Mouse (Mus musculus): ENCODE results near the gene Syt12.

Gene Syt12

GRCm38 (mm10) chr19:4447445-4447844, 29.8 kb downstream of the Syt12 start:
- no peak for DNase-seq (ENCODE audit: low spot score in 2 of 2)

- DNase-seq (ENCODE audit: low spot score in 2 of 2), result no peak
Observed at GRCm38 (mm10) chr19:4446661-4447420, 30.4 kb downstream of the Syt12 start.

GRCm38 (mm10) chr19:4442408-4442807, 34.8 kb downstream of the Syt12 start:
- DNase-seq (ENCODE audit: low spot score in 2 of 2), result peak in 1 of 2 experiments; percentile 68

- DNase-seq (ENCODE audit: low spot score in 2 of 2), result no peak
Observed at GRCm38 (mm10) chr19:4441621-4442161, 35.6 kb downstream of the Syt12 start.

- DNase-seq (ENCODE audit: low spot score in 2 of 2), result peak in 1 of 2 experiments; percentile 55
Observed at GRCm38 (mm10) chr19:4441090-4441591, 36.1 kb downstream of the Syt12 start.

GRCm38 (mm10) chr19:4440222-4440621, 37.0 kb downstream of the Syt12 start:
- no peak for DNase-seq (ENCODE audit: low spot score in 2 of 2)

GRCm38 (mm10) chr19:4439161-4439801, 38.0 kb downstream of the Syt12 start, which contains the start of gene Rhod:
Gene Rhod (minus strand): TSS chr19:4439432.
- no peak for DNase-seq (ENCODE audit: low spot score in 2 of 2)

GRCm38 (mm10) chr19:4438791-4439160, 38.5 kb downstream of the Syt12 start:
- no peak for DNase-seq (ENCODE audit: low spot score in 2 of 2)

- DNase-seq (ENCODE audit: low spot score in 2 of 2), result no peak
Observed at GRCm38 (mm10) chr19:4437886-4438285, 39.4 kb downstream of the Syt12 start.

- no peak for DNase-seq (ENCODE audit: low spot score in 2 of 2)
Observed at GRCm38 (mm10) chr19:4436254-4436653, 41.0 kb downstream of the Syt12 start.

GRCm38 (mm10) chr19:4434999-4435398, 42.2 kb downstream of the Syt12 start:
- no peak for DNase-seq (ENCODE audit: low spot score in 2 of 2)

- DNase-seq (ENCODE audit: low spot score in 2 of 2), result no peak
Observed at GRCm38 (mm10) chr19:4433756-4434155, 43.5 kb downstream of the Syt12 start.

GRCm38 (mm10) chr19:4430091-4430620, 47.1 kb downstream of the Syt12 start:
- DNase-seq (ENCODE audit: low spot score in 2 of 2), result no peak

- no peak for DNase-seq (ENCODE audit: low spot score in 2 of 2)
Observed at GRCm38 (mm10) chr19:4425610-4426366, 51.5 kb downstream of the Syt12 start.

GRCm38 (mm10) chr19:4423021-4423420, 54.2 kb downstream of the Syt12 start:
- no peak for DNase-seq (ENCODE audit: low spot score in 2 of 2)

- DNase-seq (ENCODE audit: low spot score in 2 of 2), result no peak
Observed at GRCm38 (mm10) chr19:4422581-4422980, 54.7 kb downstream of the Syt12 start.

- DNase-seq (ENCODE audit: low spot score in 2 of 2), result no peak
Observed at GRCm38 (mm10) chr19:4420153-4420910, 56.9 kb downstream of the Syt12 start.

- DNase-seq (ENCODE audit: low spot score in 2 of 2), result no peak
Observed at GRCm38 (mm10) chr19:4419711-4420110, 57.5 kb downstream of the Syt12 start.

GRCm38 (mm10) chr19:4417713-4418112, 59.5 kb downstream of the Syt12 start:
- DNase-seq (ENCODE audit: low spot score in 2 of 2), result no peak

GRCm38 (mm10) chr19:4417183-4417582, 60.1 kb downstream of the Syt12 start:
- DNase-seq (ENCODE audit: low spot score in 2 of 2), result peak in 1 of 2 experiments; percentile 69

- no peak for DNase-seq (ENCODE audit: low spot score in 2 of 2)
Observed at GRCm38 (mm10) chr19:4414631-4415030, 62.6 kb downstream of the Syt12 start.

Measured in left cerebral cortex, adult 9 months (tissue).